Mouse (Mus musculus) v-Abl transformed pro-B cells (cell line): ENCODE data around the gene Olfr907.

Experiments used
- in situ Hi-C, 2 experiments: fragments of 400-800 bp; cut with MboI; formaldehyde crosslinking; loops; one replicate each; pipeline ENCODE4 v1.15.1; 2025; ENCODE audit not compliant: unreplicated experiment in 2 of 2

Olfr907 gene

GRCm38 (mm10) chr9:38495501-38495900, at the start of gene Olfr907:
Gene Olfr907, plus strand, starts transcription at chr9:38495801.
- in situ Hi-C loops: no loop called here

- in situ Hi-C loops: no loop called here
Measured at GRCm38 (mm10) chr9:38447352-38447751, 48.2 kb upstream of the Olfr907 start, which contains the start of gene Olfr902. Gene Olfr902, plus strand, starts transcription at chr9:38447652.

DNA sequence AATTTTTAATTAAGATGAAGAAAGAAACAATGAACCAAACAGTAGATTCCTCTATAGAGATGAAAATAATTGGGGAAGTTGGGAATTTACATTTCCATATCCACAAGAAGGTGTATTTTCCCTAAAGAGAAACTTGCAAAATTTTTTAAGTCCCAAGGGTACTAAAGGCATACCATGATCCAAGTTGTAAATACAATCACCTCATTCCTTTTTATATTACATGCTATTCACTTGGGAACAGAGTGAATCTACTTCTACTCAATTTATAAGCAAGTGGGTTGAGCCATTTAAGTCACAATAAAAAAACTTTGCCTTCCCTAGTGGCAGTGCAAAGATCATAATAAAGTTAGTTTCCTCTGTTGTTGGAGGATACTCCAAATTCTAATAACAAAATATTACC, 32.8 kb upstream of the Olfr907 start, which contains the start of gene Olfr904:
Olfr904 (plus strand) TSS at position 301 of the 400 bp plus-strand sequence.
- in situ Hi-C loops: no loop called here

DNA sequence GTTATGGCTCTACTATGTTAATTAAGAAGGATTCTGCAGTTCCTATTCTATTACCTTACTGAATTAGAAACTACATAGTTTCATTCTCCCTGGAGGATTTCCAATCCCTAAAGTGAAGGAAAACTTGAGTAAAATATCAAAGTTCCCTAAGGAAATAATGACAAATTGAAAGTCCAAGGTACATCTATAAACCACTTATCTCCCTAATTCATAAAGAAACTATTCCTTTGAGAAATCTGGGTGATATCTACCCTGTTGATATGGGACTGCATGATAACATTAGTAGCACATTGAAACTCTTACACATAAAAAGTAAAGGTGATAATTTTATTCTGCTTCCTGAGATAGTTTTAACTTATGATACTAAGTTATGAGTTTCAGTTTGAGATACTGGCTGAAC, 24.8 kb upstream of the Olfr907 start, which contains the start of gene Olfr905:
Olfr905 (plus strand) TSS at position 301 of the 400 bp plus-strand sequence.
- in situ Hi-C loops: no loop called here

GRCm38 (mm10) chr9:38486785-38487184, 8.8 kb upstream of the Olfr907 start, which contains the start of gene Olfr906:
Gene Olfr906, plus strand, starts transcription at chr9:38487085.
- in situ Hi-C loops: no loop called here

- in situ Hi-C loops: no loop called here
Measured at GRCm38 (mm10) chr9:38512353-38512752, 16.8 kb downstream of the Olfr907 start.

- in situ Hi-C loops: no loop called here
Measured at GRCm38 (mm10) chr9:38521280-38521679, 25.7 kb downstream of the Olfr907 start, which contains the start of gene Olfr911-ps1. Gene Olfr911-ps1, plus strand, starts transcription at chr9:38521580.

- in situ Hi-C loops: no loop called here
Measured at GRCm38 (mm10) chr9:38537549-38537948, 41.9 kb downstream of the Olfr907 start, which contains the start of gene Olfr910. Gene Olfr910, plus strand, starts transcription at chr9:38537849.
